Mouse (Mus musculus) cerebellum, adult 8-10 months (tissue): ENCODE data around the gene S100a8.

ENCODE experiments used
- DNase-seq: peaks from one replicate; pipeline ENCODE4 v3.0.0; 2022

The S100a8 gene

DNA sequence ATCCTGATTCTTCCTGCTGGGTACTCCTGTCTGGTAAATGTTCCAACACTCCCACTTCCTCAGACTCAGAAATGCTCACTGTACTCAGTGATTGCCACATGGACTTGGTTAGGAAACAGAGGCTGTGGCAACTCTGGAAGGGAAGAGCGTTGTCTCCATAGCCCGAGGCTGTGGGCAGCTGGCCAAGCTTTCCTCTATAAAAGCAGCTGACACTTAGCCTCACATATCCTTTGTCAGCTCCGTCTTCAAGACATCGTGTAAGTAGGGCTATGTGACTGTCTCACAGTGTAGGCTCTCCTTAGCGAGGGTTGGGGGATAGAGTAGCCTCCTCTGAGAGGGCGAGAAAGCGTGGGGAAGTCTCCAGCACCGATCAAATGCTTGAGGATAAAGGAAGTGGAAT lies at the start of gene S100a8:
S100a8 (plus strand) TSS at position 133 of the 400 bp plus-strand sequence.
- no peak for DNase-seq

DNA sequence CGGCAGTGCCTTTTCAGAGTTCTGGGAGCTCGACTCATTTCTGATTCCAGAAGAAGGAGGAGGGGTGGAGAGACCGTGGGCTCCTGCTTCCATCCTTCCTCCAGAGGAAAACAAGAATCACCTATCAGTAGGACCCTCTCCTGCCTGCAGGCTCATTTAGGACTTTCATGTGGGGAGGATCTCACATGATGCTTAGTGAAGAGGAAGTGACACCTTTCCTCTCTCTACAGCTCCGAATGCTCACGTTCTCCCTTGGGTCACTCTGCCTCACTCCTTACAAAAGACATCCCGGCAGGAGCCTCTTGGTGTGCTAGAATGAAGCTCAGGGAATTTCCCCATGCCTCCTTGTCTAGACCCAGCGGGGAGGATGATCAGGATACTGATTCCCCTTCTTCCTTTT lies 47.2 kb upstream of the S100a8 start:
- DNase-seq = no peak

DNA sequence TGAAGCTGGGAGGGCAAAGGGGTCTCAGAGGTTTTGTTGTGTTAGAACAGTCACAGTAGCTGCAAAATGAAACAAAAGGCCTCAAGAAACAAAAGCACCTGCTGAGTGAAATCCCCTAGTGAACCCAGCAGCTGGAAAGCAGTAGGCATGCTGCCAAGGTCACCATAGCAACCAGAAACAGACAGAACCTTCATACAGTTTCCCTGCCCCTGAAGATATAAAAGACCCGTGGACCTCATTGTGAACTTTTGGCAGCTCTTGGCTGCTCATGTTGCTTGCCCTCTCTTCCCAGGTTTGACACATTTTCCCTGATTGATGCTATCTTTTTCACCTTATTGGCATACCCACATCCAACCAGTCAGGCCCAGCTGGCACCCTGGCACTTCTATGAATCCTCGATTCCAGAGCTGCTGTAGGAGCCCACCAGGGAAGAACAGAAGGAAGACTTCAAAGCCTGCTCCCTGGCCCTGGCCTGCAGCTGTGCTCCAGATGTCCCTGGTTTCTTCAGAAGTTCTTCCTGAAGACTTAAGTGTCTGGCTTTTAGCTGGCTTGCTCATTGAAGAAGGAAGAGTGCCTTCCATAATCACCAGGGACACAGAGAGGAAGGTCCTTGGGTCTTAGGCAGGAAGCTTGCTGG lies 45.2 kb upstream of the S100a8 start:
- no peak for DNase-seq

DNA sequence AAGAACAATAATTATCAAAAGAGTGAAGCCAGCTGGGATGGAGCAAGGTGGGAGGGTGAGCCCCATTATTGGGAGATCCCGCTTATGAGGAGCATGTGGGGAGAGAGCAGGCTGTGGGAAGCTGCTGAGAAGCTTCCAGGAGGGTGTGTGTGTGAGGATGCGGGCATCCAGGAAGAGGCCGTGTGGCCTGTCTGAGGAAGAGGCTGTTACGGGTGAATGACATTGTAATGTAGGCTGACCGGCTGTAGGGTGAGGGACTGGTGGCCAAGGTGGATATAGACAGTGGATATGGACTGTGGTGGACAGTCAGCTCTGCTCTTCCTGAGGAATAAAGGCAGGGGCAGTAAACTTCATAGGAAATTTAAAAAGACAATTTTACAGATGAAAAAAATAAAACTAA lies 43.3 kb upstream of the S100a8 start:
- DNase-seq = no peak

DNA sequence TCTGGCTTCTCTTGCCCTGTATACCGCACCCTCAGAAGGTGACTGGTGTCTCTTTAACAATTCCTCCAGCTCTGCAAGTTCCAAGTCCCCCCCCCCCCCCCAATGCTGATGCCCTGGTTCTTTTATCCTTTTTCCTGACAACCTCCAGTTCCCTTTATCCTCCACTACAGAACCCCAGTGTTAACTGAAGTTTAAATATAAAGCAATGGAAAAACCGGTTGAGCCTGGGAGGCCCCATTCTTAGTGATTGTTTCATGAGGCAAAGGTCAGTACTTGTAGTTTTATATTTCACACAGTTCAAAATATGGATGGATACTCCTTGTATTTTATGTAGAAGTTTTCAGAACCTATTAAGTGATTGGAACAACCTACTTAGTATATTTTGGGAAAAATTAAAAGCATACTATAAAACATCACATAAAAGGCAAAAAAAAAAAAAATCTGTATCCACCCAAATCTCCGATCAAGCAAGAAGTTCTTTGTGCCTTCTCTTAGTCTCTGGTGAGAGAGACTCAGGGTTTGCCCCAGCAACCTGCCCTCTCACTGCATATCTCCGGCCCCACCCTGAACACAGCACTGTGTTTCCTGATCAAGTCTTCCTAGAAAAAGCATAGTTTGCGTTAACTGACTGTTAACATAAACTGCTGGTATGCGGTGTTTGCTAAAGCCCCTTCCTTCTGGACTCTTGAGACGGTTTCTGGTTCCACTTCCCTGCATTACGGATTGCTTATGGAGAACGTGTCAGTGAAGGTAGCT lies 42.3 kb upstream of the S100a8 start:
- DNase-seq = no peak

DNA sequence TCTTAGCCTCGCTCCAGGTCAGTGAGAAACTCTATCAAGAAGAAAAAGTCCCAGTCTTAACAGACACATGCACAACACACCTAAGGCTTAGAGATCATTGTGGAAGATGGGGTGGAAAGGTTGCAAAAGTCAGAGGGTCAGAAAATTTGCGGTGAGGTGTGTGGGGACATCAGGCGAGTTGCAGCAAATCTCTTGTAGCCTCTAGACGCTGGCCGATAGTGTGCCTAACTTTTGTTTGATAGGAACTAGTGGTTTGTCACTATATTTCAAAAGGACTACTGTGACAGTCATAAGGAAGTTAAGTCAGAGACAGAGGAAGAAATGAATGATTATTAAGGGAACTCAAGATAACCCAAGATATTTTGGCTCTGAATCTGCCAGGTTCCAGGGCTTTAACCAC lies 41.4 kb upstream of the S100a8 start:
- DNase-seq = no peak

DNA sequence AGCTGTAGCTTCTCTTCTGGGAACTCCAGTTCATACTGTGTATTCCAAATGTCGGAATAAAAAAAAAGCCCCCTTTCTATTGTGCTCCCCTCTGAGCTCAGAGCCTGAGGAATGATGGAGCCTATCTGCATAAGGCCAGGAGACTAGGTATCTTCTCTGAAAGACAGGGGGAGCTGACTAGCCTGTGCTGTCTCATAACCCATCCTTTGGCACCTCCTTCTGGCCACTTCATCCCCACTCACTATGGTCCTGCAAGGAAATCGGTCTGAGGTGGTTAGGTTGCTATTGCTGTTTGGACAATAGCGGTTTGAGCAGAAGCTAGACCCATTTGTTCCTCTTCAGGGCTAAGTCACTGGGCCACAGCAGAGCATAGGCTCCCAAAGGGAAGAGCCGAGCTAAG lies 41.0 kb upstream of the S100a8 start:
- DNase-seq = no peak

DNA sequence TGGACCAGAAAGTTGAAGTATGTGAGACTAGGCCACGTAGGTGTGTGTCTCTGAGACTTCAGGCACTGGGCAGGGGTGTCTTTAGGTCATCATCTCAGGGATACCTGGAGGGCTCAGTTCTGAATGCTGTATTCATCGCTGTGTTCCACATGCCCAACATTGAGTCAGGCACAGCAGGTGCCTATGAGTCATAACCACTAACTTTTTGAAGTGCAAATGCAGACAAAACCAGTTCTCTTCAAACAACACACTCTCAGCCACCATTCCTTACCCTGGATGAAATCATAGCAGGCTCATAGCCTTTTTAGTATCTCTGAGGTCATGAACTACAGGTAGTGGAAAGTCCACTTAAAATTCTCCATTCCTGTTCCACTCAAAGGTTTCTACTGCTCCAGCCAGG lies 39.5 kb upstream of the S100a8 start:
- DNase-seq = no peak

DNA sequence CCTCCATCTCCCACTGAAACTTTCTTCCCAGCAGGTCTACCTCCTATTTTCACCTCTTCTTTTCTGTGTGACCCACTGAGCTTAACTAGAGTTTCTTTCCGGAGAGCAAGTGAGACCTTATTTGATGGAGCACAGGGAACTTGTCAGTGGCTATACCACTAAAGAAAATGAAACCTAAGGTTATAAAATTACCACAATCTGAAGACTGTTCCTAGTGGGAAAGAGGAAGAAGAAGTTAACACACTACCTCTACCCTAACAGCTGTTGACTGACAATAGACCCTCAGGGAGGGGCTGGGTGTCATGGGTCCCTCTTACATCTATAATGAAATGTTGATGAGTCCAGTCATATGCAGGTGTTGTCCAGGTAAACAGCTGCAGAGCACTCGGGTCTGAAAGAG lies 36.8 kb upstream of the S100a8 start:
- no peak for DNase-seq

DNA sequence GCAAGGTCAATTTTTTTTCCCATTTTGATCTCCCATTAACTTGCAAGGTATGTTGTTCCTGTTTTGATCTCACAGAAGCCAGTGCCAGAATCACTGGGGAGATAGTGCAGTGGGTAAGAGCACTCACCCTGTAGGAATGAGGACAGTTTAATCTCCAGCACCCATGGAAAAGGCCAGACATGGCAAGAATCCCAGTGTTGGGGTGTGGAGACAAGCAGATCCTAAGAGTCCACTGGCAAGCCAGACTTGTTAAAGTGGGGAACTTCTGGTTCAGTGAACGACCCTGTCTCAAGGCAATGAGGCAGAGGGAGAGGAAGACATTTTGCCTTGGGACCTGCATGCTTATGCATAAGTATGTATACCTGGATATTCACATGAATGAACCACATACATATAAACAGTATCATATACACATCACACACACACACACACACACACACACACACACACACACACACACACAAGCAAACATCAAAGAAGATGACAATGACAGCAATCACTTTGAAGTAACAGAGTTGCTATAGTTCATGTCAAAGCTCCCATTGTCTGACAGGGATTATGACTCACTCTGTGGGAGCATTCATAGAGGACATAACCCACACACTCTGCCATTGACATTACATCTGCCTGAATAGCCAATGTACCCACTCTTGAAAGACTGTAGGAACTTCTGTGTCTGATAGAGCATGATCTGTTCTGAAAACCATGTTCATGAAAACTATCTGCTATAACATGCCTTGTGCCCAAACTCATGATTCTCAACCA lies 30.1 kb upstream of the S100a8 start:
- no peak for DNase-seq

DNA sequence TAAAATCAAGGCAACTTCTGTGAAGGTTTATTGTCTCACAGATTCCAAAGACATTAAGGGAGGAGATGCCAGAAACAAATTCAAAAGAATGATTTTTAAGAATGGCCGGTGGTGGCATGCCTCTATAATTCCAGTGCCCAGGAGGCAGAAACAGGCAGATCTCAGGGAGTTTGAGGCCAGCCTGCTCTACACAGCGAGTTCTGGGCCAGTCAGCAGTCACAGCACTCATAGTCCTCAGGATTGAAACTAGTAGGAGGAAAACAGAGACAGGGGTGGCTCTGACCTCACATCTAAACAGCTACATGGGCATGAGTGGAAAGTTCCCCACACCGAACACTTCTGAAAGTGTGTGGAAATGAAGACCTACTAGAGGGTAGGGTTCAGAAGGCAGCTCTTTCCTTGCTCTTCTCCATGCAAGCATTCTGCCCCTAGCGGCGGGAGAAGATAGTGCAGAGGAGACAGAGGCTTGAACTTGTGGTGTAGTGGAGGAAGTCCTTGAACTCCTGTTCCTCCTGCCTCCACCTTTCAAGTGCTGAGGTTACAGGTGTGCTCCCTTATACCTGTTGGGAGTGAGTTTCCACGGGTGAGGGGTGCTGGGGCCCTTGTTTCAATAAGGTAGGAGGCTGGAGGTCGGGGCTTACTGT lies 29.1 kb upstream of the S100a8 start:
- no peak for DNase-seq

DNA sequence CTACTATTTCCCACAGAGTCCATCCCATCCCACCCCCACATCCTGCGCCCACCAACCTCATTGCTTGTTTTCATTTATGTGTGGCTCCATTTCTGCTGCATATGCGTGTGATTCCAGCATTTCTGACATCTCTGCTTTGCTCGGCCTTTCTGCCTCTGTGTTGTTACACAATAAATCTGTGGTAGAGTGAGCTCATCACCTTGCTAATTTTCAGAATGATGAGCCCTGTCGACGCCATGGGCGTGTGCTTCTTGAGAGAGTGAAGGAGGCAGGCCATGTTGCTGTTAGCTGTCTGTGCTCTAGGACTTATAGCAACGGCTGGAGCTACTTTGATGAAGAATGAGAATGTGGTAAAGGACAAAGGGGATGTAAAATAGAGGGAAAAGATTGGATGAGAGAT lies 27.8 kb upstream of the S100a8 start:
- DNase-seq = no peak

DNA sequence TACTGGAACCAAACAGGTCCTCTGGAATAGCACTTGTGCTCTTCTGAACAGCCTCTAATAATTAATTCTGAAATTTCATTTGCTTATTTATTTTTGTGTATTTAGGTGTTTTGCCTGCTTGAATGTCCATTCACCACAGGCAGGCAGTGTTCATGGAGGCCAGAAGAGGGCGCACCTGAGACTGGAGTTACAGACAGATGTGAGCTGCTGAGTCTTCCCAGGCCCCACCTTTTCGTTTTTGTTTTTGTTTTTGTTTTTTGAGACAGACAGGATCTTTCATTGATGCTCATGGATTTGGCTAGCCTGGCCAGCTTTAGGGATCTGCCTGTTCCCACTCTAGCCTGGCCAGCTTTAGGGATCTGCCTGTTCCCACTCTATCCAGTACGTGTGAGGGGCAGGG lies 24.6 kb upstream of the S100a8 start:
- DNase-seq = no peak

DNA sequence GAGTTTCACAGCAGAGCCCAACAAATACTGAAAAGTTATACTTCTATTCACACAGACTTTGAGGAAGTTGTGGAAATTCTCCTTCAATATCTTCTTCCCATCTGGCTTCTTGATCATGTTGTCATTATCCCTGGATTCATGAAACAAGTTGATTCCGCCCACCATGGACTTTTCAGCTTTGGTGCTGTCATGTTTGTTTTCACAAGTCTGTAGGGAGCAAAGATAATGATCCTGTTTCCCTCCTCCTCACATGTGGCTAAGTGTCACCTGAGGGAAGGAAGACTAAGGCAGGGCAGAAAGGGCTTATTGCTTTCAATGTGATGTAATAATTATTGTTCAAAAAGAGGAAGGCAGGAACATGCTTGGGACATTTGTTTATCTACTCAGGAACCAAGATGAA lies 21.5 kb upstream of the S100a8 start:
- DNase-seq = no peak

DNA sequence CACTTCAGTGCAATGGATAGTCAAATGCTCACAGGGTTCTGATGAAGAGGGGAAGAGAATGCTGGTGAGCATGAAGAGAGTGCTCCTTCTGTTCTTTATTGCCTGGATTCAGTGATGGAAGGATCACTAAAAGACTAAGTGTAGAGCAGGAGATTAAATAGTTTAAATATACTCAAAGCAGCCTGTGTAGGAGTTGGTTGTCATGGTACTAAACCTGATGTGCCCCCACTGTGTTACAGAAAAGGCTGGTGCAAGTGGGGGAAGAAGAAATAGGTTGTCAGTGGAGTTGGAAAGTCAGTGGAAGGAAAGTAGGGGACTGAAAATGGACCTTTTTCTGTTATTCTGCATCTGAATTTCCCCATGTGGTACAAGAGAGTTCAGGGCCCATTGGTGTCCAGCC lies 19.8 kb upstream of the S100a8 start:
- DNase-seq = no peak

DNA sequence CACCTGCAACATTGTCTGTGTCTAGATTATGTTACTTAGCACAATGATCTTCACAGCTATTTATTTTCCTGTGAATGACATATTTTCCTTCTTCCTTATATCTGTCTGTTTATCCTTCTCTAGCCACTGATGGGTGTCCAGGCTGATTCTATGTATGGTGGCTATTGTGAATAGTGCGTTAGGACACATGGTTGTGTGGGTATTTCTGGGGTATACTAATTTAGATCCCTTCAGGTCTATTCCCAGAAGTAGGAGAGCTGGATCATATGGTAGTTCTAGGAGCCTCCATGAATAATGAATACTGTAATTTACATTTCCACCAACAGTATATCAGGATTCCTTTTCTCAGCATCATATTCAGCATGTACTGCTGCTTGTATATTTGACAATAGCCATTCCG lies 18.9 kb upstream of the S100a8 start:
- no peak for DNase-seq

DNA sequence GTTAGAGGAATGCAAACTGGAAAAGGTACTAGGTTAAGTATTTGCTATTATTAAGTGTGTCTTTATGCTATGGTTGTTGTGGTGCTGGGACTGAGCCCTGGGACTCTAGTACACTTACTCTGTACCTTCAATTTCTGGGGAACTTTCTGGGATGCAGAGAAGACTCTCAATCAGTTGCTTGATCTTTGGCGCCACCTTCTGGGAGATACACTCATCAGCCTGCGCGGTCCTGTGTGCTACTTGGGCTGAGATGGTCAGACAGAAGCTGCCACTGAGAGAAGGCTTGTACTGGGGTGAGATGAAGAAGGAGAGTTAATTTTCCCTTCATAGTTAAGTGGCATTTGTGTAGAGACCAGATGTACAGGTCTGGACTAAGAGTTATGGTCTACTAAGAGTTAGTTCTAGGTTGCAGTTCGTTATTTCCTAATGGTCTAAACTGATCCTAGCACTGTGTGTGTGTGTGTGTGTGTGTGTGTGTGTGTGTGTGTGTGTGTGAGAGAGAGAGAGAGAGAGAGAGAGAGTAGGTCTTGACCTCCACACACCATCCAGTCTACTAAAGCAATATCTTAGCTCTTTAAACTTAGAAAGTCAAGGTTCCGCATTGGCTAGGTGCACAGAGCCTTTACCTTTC lies 15.8 kb upstream of the S100a8 start:
- peak; percentile 55 for DNase-seq

DNA sequence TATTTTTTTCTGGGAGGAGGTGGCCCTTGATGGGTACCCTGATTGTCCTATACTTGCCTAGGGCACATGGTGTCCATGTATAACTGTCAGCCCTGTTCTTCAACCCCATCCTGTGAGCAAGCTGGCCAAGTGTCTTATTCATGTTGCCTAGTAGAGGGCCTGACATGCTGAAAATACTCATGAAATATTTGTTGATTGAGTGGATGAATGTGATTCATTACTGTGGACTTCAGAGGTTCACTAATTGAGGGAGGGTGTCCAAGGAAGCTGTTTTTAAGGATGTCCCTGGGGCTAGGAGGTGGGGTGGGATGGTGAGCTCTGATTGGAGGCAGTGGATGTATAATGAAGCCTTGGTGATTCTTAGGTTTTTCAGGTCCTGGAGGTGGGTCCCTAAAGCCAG lies 15.1 kb upstream of the S100a8 start, which contains the start of gene S100a7a:
S100a7a (plus strand) TSS at position 301 of the 400 bp plus-strand sequence.
- DNase-seq = no peak

DNA sequence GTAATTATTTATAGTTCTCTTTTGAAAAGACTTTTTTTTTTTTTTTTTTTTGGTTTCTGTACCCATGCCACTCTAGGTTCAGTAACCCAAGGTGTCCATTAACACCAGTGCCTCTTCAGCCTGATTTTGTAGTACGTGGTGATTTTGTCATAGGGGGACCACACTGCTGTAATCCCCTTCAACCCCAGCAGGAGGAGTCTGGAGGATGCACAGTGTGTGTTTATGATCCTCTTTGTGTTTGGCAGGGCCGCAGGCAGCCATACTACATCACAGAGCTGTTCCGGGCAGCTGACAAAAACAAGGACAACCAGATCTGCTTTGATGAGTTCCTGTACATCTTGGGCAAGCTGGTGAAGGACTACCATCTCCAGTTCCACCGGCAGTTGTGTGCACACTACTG lies 11.4 kb upstream of the S100a8 start:
- no peak for DNase-seq

DNA sequence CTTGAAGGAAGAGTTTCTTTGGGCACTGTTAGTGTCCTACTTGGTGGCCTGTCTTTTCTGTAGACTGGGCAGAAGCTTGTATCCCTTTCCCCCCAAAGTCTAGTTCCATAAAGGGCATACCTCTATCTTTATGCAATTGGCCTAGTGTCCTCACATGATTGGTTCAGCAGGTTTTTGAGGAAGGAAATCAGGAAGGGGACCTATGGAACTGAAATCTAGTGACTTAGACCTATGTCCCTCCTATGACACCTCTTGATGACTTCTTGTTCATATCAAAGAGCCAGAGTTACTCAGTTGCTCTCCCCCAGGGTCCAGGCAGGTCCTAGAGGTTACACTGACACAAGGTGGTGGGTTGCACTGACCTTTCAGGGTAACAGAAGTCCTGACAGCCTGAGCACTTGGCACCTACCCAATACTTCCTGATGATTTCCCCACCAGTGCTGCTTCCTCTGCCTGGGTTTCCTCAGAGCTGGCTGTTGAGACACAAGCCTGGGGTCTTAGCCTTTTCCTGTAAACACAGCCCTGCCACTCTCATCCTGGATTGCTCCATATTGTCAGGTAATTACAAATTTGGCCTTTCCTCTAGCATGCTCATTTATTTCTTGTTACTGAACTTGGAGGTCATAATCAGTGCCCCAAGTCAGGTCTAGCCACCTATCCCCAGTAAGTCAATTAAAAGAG lies 9.3 kb upstream of the S100a8 start:
- no peak for DNase-seq

DNA sequence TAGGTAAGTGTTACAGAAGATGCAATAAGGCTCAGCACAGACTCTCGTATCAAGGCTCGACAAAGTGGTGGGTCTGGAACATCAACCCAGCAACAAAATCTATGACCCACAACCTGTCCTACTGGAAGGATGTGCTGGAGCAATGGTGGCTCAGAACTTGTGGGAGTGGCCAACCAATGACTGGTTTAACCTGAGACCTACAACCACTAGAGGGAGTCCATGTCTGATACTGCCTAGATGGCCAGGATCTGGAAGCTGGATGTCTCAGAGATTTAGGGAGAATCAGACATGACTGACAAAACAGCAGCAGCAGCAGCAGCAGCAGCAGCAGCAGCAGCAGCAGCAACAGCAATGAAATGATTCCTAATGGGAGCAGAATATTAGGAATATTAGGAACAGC lies 4.6 kb upstream of the S100a8 start:
- no peak for DNase-seq

DNA sequence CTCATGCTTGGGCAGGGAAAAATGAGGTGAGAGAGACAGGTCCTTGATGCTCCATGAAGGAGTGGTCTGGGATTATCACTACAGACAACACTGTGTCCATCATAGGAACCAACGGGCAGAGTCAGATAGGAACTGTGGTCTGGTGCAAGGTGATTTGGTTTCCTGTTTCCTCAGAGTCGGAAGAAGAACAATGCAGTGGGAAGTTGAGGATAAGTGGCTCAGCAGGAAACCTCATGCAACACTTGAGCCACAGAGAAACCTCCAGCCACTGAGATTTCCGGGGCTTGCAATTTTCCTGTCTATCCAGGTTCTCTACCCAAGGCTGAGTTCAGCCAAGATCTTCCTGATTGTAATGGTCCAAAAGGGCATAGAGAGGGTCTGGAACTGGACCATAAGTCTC lies 9.9 kb downstream of the S100a8 start:
- DNase-seq = no peak

DNA sequence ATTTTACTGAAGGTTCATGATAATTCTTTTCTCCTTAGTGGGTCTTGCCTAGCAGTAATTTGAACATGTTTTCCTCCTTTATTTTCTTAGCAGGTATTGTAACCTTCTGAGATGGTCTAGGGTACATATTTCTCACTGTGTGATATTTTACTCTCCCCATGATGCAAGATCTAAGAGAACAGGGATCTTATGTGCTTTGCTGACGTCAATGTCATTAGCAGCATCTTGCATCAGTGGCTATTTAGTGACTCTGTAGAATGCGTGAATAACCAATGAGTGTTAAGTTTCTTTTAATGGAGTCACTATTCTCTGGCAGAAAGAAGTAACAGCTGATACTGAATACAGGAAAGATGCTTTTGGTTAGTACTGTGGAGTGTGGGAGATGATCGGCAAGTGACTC lies 15.2 kb downstream of the S100a8 start:
- no peak for DNase-seq
